Mouse (Mus musculus) brain, adult 2 months (tissue): ENCODE measurements around the gene Tmem251.

Experiments used
- DNase-seq: peaks from one replicate; pipeline ENCODE4 v3.0.0; 2011; ENCODE audit warnings: low read depth, low spot score

Gene Tmem251

DNA sequence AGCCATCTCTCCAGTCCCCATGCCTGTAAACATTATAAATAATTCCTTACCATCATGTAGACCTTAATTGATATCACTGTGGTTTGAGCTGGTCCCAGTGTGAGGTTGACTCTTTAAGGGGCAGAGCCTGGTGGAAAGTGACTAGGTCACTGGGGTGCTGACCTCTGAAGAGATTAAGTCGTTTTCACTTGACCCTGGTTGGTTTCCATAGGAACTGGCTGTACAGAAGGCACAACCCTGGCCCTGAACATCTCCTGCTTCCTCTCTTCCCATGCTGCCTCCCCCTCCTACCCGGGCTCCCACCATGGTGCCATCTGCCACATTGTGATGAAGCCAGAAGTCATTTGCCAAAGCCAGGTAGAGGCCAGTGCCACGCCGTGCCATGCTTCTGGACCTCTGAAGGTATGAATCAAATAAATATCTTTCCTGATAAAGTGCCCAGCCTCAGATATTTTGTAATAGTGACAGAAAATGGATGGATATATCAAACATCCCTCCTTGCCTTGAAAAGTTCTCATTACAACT is 32.6 kb upstream of the Tmem251 start:
- peak; percentile 96 for DNase-seq

DNA sequence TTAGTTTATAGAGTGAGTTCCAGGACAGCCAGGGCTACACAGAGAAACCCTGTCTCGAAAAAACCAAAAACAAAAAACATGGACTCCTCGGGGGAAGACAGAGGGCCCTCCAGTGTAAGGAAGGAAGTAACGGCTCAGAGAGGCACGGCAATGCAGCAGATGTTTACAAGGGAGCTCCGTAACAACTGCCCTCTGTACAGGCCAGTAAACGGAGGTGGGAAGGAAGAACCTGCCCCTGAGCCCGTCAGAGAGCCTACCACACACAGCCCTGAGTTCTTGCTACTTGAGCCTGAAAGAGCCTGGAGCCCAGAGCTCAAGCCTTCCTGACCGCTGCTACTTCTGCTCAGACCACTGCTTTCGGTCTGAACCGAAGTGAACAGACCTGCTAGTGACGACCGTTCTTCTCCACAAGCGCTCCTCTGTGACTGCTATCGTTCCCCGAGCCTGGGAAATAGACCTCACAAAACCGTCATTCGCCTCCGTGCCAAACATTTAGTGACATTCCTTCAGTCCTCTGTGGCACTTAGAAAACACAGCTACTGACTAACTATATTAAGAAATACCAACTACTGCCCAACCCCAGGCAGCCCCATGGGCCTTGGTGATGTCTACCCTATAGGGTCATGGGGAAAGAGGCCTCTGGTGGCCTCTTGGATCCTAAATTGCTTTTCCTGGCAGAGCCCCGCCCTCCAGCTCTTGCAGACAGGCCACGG is 30.3 kb upstream of the Tmem251 start:
- DNase-seq, result no peak

DNA sequence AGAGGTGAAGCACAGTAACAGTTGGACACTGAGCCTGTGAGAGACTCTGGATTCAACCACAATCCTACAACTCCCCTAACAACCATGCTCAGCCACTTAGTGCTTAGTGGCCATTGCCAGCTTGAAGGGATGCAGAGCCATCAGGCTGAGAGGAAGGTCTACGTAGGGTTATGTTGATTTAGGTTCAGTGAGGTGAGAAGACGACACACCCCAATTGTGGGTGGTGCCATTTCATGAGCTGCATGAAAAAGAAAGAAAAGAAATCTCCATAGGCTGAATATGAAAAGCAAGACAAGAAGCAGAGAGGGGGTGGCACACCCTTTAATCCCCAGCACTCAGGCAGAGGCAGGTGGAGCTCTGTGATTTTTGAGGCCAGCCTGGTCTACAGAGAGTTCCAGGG is 29.4 kb upstream of the Tmem251 start:
- DNase-seq, result no peak

DNA sequence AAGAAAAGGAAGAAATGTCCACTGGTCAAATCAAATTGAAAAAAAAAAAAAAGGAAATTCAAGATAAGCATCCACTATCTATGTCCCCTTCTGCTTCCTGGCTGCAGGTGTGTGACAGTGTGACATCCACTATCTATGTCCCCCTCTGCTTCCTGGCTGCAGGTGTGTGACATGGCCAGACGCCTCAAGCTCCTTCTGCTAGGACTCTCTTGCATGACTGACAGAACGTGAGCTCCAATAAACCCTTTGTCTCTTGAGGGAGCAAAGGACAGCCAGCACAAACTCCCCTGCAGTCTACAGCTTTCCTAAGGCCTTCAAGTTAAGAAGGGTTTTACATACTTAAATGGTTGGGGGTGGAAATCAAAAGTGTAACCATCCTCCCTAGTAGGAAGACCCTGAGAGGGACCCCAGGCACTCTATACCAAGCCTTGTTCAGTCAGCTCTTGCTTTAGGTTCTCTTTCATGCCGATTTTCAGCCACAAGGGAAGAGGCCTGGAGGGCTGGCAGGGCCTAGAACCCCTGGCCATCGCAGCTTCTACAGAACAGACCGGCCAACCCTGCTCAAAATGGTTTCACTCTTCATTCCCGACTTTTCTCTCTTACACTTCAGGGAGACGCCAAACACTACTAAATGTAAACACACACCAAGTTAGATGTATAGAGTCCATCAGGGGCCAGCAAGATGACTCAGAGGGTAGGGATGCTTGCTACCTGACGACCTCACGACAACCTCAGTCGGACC is 28.7 kb upstream of the Tmem251 start:
- DNase-seq, result no peak

DNA sequence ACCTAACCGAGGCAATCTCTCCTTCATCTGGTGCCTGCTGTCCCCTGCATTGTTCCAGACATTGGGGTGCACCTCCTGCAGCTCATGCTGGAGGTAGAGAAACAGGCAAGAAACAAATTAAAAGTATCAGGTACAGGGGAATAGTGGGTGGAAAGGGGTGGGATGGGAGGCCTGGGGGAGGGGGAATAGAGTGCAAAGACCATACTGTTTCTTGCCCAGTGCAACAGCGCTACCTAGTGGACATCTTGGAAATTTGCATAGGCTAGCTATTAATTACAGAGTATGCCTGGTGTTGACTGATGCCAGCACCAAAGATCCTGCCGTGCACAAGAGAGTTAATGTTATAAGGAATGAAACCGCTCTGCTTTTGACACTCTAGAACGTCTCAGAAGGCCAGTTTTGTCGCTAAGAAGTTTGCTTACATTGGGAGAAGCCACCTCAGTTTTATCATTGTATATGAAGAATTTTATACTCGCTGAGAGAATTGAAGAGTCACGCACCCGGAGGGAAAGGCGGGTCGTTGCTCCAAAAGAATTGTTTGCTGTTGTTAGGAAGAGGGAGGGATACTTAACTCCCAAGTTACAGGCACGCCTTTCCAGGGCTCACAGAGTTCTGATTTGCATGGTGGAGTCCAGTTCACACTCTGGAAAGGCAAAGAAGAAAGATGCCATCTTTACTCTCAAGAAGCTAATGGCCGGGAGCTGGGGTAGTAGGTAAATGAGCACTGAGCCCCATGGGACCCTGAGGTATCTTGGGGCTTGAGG is 23.8 kb upstream of the Tmem251 start:
- DNase-seq, result peak; percentile 78

DNA sequence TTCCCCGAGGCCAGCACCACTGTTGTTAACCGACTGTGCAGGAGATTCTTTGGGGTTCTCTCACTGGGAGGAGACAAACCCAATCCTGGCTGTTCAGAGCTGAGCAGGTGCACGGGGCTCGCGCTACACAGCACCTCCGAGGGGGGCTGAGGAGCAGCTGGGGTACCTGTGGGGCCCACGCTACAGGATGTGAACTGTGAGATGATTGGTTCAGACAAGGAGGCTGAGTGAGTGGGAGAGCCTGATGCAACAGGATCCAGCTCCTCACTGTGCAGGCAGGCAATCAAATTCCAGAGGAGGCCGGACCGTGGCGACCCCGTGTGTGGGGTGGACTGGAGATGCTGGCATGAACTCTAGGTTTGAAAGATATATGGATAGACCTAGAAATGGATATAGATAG is 21.1 kb upstream of the Tmem251 start:
- DNase-seq, result peak; percentile 35

DNA sequence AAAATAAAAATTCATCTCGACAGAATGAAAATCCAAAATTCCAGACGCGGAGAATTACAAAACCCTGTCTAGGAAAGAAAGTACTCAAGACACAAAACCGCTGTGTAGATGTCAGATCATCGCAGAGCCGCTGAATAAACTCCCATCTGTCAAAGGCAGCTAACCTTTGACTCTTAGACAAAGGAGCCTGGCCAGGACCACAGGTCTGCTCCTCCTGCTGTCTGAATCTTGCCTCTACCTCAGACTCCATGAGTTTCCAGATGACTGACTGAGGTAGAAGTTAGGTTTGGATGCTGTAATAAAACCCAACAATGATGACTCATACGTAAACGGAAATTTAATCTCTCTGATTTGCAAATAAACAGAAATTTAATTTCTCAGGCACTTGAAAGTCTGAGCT is 20.6 kb upstream of the Tmem251 start:
- DNase-seq, result no peak

DNA sequence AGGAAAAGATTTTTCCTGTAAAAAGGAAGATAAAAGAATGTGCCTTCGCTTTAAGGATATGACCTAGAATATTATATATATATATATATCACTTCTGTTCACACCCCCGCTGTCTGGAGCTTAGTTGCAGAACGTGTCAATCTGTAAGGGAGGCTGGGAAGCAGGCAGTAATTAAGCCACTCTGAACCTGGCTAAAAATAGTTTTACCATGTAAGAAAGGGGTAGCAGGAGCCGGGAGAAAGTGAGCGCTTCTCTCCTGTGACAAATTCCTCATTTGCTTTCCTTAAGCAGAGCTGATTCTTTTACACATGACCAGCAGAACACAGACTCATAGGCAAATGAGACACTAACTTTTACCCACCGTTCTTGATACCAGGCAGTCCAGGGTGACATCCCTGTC is 19.7 kb upstream of the Tmem251 start:
- peak; percentile 91 for DNase-seq

DNA sequence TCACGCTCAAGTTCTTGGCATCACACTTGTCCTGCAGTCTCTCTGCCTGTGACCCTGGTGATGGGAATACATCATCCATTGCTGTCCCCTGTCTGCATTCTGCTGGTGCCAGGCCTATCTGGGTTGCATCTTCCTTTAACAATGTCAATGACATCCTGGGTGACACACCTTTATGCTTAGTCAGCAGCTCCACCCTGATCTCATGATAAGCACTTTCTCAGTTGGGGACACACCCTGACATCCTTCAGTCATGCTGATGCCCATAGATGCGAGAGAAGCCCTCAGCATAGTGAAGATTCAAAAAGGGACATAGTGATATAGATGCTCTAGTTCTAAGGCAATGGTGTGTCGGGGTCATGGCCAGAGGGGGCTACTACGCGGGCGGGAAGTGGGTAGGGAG is 18.4 kb upstream of the Tmem251 start:
- DNase-seq, result no peak

DNA sequence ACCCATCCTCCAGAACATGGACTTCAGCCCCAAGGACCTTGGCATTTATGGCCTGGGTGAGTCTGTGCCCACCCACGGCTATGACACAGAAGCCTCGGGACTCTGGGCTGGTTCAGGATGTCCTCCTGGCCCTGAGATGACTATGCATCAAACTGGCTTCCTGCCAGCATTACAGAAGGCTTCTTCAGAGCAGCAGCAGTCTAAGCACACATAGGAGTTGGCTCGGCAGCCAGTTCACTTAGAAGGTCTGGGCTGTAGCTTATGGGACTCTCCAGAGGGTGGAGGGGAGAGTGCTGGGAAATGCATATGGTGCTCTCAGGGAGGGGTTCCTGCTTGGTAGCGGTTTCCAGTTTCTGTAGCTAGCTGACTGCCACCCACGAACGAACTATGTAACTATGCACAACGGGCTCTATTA is 17.8 kb upstream of the Tmem251 start:
- peak; percentile 71 for DNase-seq

DNA sequence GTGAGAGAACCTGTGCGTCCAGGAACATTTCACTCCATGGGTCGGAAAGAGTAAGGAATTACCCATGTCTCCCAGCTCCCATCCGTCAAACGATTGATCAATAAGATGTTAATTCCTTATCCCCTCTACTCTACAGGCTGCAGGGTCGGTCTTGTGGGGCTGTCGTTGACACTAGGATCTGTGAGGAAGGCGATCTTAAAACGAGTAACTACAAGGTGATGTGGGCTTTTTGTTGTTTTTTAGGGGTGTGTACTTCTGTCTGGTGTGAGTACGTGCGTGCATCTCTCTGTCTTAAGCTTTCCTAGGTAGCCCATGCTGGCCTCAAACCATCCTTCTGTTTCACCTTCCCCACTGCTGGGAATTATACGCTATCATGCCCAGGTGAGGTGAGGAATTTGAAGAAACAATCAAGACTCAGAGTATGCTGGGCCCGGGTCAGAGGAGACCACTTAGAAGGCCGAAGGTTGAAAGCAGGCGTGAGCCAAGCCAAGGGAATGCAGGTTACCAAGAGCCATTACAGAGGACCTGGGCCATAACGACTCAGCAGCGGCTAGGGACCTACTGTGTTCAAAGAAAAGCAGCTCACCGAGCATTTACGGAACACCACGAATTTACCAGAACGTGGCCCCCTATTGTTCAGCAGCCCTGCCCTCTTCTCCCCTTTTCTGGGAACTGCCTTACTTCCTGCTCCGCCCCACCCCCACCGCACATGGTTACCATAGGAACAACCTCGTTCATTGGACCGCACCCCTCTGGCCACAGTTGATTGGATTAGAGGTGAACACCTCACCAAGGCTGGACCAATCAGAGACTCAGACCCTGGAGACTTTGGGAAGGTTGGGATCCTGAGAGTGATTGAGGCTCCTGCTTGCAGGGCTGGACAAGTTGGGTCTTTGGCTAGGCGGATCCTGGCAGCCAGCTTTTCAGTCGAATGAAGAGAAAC is 13.4 kb upstream of the Tmem251 start:
- peak; percentile 92 for DNase-seq

DNA sequence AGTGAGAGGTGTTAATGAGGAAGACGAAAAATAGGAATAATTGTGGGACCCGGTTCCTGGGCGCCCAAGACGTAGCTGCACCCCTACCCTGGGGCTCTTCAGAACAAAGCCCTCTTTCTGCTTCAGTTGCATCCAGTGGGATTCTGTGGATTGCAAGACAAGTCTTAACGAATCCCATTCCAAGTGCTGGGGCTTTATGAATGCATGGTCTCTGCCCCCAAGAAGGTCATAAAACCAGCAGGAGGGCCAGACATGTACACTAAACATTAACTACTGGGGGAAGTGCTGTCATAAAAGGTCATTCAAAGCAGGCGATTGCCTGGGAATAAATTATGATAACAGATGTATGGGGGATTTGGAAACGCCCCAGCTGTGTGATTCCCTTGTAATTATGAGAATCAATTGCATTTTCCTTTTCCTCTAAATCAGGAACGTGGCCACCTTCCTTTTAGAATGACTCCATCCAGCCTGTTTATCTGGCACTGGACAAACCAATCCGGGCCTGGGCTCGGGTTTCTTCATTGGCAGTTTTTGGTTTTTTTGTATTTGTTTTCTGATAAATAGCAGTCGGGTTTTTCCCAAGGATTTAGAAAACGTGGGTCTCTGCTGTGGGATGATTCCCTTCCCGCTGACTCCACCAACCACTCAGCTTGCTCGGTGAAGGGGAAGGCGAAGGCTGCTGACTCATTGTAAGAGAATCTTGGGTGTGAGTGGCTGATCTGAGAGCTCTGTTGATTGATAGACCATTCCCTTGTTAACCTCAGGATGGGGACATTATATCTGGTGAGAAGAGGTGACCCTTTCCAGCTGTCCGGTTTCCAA is 12.6 kb upstream of the Tmem251 start:
- DNase-seq, result peak; percentile 64

DNA sequence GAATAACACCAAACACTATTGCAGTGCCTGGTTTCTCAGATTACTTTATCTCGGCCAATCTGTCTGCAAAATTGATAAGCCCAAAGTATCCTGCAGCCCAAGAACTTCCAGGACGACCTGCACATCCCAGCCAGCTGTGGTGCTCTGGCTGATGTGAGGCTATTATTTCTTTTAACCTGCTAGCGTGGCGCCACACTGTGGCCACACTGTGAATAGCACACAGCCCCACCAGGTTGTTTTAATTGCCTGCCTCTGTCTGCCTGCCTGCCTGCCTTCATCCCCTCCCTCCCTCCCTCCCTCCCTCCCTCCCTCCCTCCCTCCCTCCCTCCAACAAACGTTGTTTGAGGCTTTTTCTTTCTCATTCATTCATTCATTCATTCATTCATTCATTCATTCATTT is 10.2 kb upstream of the Tmem251 start:
- peak; percentile 56 for DNase-seq

DNA sequence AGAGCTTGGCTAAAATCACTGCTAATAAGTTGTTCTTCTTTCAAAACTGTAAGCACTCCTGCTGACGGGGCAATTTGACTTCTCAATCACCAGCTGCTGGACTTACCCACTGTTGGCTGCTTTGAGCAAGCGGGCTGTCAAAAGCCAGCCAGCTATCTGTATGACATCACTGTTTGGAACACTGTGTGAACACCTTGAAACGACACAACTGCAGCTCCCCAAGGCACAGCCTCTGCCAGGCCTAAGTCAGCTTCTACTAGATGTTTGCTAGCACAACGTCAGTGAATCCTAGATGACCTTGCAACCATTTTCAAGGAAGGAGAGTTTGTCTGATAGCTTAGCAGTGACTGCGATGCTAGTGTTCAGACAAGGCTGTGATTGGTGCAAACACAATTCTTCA is 4.5 kb upstream of the Tmem251 start:
- DNase-seq, result no peak

DNA sequence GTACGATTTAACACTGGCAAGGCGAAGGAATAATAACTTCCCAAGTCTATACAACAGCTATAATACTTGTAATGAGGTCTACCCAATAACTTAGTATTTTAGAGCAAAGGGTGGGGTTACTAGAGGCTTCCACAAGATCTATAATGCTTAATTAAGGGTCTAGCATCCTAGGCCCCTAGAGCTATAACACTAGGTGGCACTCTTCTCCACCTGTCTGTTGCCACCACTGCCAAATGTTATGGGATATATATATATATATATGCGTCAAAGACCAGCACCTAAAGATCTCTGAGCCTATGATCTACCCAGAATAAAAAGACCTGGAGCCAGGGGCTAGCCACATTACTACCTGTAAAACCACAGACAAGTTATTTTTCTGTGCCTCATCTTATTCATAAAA is 3.3 kb upstream of the Tmem251 start:
- peak; percentile 55 for DNase-seq

DNA sequence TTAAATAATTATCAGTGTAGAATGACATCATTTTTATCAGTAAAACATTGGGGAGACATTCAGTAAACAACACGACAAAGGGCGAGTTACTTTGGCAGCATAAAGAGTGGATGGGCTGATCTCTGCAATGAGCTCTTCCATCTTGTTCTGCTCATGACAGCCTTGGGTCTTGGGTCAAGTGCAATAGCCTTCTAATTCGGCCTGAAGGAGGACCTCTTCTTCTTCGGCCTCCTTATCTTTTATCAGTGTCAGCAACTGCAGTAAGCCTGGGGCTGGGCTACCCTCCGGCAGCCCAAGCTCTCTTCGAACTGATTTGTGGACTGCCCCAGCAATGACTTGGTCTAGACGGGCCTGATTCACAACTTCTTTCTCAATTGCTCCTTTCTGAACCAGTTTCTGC is 1.5 kb upstream of the Tmem251 start:
- no peak for DNase-seq

DNA sequence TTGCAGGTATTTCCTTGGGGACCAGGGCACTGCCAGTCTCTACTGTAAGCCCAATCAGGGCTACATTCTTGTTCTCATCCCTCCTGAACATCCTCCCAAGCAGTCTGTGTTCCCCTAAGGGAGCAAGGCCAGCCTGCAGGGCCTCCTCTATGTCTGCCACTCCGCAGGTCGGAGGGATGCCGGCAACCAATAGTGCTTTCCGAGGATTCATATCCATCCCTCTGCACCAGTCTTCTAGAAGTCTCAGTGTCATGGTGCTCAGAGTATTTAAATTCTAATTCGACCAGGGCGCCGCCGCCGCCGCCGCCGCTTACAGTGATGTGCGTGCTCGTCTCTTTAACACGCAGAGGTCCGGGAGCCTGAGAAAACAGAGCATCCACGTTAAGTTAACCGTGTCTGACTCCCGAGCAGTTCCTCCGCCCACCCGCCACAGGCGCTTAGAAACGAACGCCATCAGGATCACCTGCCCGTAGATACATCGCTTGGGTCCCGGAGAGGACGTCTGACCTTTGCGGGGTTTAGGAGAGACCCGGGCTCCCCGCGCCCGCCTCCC is 450 bp upstream of the Tmem251 start:
- no peak for DNase-seq

DNA sequence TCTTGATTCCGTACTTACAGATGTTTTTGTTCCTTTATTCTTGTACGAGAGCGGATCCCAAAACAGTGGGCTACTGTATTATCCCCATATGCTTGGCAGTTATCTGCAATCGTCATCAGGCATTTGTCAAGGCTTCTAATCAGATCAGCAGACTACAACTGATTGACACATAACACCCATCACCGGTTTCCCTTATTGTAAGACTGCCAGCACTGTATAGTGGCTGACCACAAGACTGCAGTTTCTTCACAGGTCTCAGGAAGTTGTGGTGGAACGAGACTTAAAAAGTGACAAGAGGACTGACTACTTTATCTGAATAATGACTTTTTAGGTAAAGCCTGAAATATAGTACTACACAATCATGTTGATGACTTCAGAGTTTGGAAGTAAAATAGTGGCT is 1.3 kb downstream of the Tmem251 start:
- DNase-seq, result no peak

DNA sequence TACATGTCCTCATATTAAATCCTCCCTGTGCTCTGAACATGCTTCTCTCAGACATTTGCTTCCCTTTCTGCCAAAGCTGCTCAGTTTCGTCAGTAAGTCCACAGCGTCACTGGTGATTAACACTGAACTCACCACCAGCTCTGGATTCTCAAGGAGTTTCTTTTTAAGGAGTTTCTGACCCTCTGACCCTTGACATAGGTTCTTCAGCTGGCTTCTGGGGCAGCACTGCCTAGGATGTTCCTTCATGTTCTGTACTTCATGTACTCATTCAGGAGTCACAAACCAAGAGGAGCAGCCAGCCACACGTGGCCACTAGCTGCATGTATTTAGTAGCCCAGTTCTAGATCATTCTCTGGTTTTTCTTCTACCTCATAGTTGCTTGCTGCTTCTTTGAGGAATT is 4.7 kb downstream of the Tmem251 start:
- DNase-seq, result no peak

DNA sequence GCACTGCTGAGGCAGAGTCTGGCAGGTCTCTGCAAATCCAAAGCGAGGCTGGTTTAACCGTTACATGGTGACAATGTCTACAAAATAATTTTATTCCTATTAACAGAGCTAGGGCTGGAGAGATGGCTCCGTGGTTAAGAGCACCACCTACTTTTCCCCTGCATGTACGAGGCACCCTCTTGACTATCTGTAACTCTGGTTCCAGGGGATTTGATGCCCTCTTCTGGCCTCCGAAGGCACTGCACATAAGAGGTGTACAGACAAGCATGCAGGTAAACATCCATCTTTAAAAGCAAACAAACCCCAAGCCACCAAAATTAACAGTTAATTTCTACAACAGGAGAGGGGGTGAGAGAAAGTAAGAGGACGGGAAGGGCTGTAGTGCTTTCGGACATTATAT is 12.7 kb downstream of the Tmem251 start:
- DNase-seq, result no peak
